Mouse (Mus musculus) hindbrain, embryonic 14.5 days (tissue): ENCODE results near the gene Ctbp1. TPM values are rescaled to one million over a fixed set of nuclear protein-coding genes. Genes with fewer than 3 reads are reported as not detected.
A peak's percentile ranks its signal among the peaks of the same experiment; 100 is the strongest.

ENCODE experiments used
- ATAC-seq: fragments of 200-750 bp; cut with Nextera tagmentation; 2 replicates; pipeline ENCODE4 v1.8.0; 2017; ENCODE audit warnings: moderate number of reproducible peaks, mild to moderate bottlenecking, moderate TSS enrichment, moderate library complexity; ENCODE audit not compliant: low FRiP score
- DNase-seq: peaks from one replicate; pipeline ENCODE4 v3.0.0-alpha.2; 2015; ENCODE audit warnings: low spot score
- H3K27ac ChIP-seq: fragments of 300-500 bp; sonication (generic); 2 replicates; pipeline ENCODE4 v1.5.1; 2014; ENCODE audit warnings: mild to moderate bottlenecking, moderate library complexity
- H3K27me3 ChIP-seq: fragments of 300-500 bp; sonication (generic); 2 replicates; pipeline ENCODE4 v1.6.1; 2014; ENCODE audit warnings: mild to moderate bottlenecking, low read length, mixed read lengths; ENCODE audit not compliant: control insufficient read depth, insufficient read depth
- H3K36me3 ChIP-seq: fragments of 300-500 bp; sonication (generic); replicated peaks from 2 replicates; pipeline ENCODE4 v1.6.1; 2014; ENCODE audit not compliant: control insufficient read depth, insufficient read depth
- H3K4me1 ChIP-seq: fragments of 300-500 bp; sonication (generic); replicated peaks from 2 replicates; pipeline ENCODE4 v1.6.1; 2014; ENCODE audit warnings: antibody characterized with exemption, low read length, mixed read lengths; ENCODE audit not compliant: control insufficient read depth, insufficient read depth
- H3K4me2 ChIP-seq: fragments of 300-500 bp; sonication (generic); replicated peaks from 2 replicates; pipeline ENCODE4 v1.6.1; 2014; ENCODE audit warnings: mild to moderate bottlenecking, moderate library complexity
- H3K4me3 ChIP-seq: fragments of 300-500 bp; sonication (generic); replicated peaks from 2 replicates; pipeline ENCODE4 v1.5.1; 2014; ENCODE audit warnings: mild to moderate bottlenecking, low read length
- H3K9ac ChIP-seq: fragments of 300-500 bp; sonication (generic); 2 replicates; pipeline ENCODE4 v1.6.1; 2014
- H3K9me3 ChIP-seq: fragments of 300-500 bp; sonication (generic); 2 replicates; pipeline ENCODE4 v1.6.1; 2016; ENCODE audit warnings: low read length; ENCODE audit not compliant: control insufficient read depth
- WGBS: fragments of 180-500 bp; shearing (Covaris S2); extraction: QIAGEN DNeasy Blood & Tissue Kit; methylation state at CpG from one replicate; pipeline ENCODE4 v1.1.7; 2014; 5-methylcytosine and 5-hydroxymethylcytosine counted together
- polyA plus RNA-seq: library from polyadenylated mRNA; unstranded; fragments of >200 nt; fragmentation: Nextera tagmentation; extraction: Ambion mirVana; gene quantifications from 2 replicates; pipeline ENCODE4 v1.2.1, GENCODE M21; 2014

The Ctbp1 gene
- polyA plus RNA-seq, 1 experiment from 2014 or later = 498 TPM

DNA sequence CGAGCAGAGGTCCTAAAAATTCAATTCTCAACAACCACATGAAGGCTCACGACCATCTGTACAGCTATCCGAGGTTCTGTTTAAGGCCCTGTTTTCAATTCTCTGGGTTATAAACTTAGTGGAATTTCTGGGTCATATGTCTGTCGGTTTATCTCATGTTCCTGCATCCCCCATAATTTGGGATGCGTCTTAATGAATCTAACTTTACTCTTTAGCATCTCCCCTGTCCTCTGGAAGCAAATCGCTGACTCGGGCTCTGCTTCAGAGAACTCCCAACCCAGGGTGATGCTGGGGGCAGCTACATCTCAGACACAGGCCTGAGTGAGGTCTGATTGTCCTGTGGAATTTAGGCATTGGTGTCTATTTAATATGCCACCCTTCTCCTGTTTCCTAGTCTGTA is 70.5 kb downstream of the Ctbp1 start:
- ATAC-seq (no peak), DNase-seq (no peak)
- Histone ChIP-seq H3K9ac (no peak overlapping the region), H3K9me3 (no peaks in the 10 kb centered on the region), H3K4me3 (no peak overlapping the region), H3K4me1 (no peaks in the 10 kb centered on the region), H3K27me3 (no peaks in the 10 kb centered on the region), H3K36me3 (no peaks in the 10 kb centered on the region), H3K4me2 (no peak overlapping the region), H3K27ac (no peak overlapping the region)
- 82% methylated on average over 7 of the region's 7 CpGs for WGBS

GRCm38 (mm10) chr5:33203691-33204242 is 71.0 kb downstream of the Ctbp1 start:
- 19% methylated on average over 9 of the region's 9 CpGs for WGBS
- DNase-seq (peak; percentile 93), ATAC-seq (peak; percentile 66; the same call in 1 of the 2 replicates)
- Histone ChIP-seq H3K9ac (no peak overlapping the region), H3K4me2 (peak overlapping the region; percentile 35), H3K9me3 (no peaks in the 10 kb centered on the region), H3K27me3 (no peaks in the 10 kb centered on the region), H3K4me1 (no peaks in the 10 kb centered on the region), H3K27ac (no peak overlapping the region), H3K36me3 (no peaks in the 10 kb centered on the region), H3K4me3 (no peak overlapping the region)

- Histone ChIP-seq H3K27ac (no peak overlapping the region), H3K9ac (no peak overlapping the region), H3K4me1 (no peaks in the 10 kb centered on the region), H3K27me3 (no peaks in the 10 kb centered on the region), H3K9me3 (no peaks in the 10 kb centered on the region), H3K4me3 (no peak overlapping the region), H3K4me2 (no peak overlapping the region), H3K36me3 (no peaks in the 10 kb centered on the region)
- ATAC-seq (no peak), DNase-seq (no peak)
- 80% methylated on average over 6 of the region's 6 CpGs for WGBS
These were observed 71.6 kb downstream of the Ctbp1 start for GRCm38 (mm10) chr5:33203171-33203565.

DNA sequence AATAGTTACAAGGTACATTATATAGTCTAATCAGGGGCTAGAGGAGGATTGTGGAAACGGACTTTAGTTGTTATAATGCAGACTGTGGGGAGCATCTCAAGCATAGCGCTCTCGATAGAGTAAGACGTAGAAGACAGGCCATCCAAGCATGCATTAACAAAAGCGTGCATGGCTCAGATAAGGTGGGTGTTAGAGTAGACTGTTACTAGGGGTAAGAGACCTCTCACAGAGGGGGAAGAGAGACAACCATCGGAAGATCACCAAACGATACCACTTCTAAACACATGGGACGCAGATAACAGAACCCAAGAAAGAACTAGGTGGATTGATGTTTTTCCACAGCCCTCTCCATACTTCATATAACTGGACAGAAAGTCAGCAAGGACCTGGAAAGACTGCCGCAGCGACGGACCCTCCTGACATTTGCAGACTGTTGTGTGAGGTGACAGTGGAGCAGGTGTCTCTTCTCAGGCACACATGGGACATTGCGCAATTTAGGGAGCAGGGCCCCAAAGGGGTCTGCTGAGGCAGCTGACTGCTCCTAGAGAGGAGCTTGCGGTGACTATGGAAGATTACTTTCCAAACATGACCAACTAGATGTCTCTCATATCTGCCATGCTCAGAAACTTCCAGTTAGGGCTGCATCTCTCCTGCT is 72.2 kb downstream of the Ctbp1 start:
- ATAC-seq (no peak), DNase-seq (no peak)
- no peak overlapping the region for H3K4me2 ChIP-seq
- no peak overlapping the region for H3K27ac ChIP-seq
- no peaks in the 10 kb centered on the region for H3K4me1 ChIP-seq
- no peaks in the 10 kb centered on the region for H3K36me3 ChIP-seq
- H3K4me3 ChIP-seq = no peak overlapping the region
- no peaks in the 10 kb centered on the region for H3K9me3 ChIP-seq
- 87% methylated on average over 13 of the region's 13 CpGs for WGBS
- H3K9ac ChIP-seq = no peak overlapping the region
- no peaks in the 10 kb centered on the region for H3K27me3 ChIP-seq

GRCm38 (mm10) chr5:33201697-33202096 is 73.1 kb downstream of the Ctbp1 start:
- Histone ChIP-seq H3K9ac (no peak overlapping the region), H3K4me3 (no peak overlapping the region), H3K27ac (no peak overlapping the region), H3K36me3 (no peaks in the 10 kb centered on the region), H3K4me1 (no peaks in the 10 kb centered on the region), H3K27me3 (no peaks in the 10 kb centered on the region), H3K9me3 (no peaks in the 10 kb centered on the region), H3K4me2 (no peak overlapping the region)
- ATAC-seq (no peak), DNase-seq (no peak)
- 70% methylated on average over 13 of the region's 13 CpGs for WGBS

DNA sequence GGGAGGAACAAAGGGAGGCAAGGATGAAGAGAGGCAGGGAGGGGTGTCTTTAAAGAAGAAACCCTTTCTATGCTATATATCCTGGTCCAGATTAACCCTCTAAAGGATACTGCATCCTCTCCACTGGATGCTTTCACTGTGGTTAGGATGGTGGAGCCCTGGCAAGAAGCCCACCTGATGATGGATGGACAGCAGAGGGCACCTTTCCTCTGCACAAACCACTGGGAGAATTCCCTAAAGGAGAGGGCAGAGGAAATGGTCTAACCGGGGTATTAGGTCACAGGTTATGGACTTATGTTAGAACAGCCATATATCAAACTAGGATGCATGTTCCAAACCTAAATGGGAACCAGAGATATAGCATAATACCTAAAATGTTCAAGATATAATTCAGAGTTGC is 74.7 kb downstream of the Ctbp1 start:
- 62% methylated on average over 1 of the region's 1 CpGs for WGBS
- no peak overlapping the region for H3K4me3 ChIP-seq
- no peak overlapping the region for H3K4me2 ChIP-seq
- no peaks in the 10 kb centered on the region for H3K9me3 ChIP-seq
- H3K4me1 ChIP-seq = no peaks in the 10 kb centered on the region
- no peak overlapping the region for H3K27ac ChIP-seq
- no peaks in the 10 kb centered on the region for H3K27me3 ChIP-seq
- ATAC-seq = no peak
- H3K9ac ChIP-seq = no peak overlapping the region
- peak; percentile 14 for DNase-seq
- no peaks in the 10 kb centered on the region for H3K36me3 ChIP-seq

Other genes with a start within 250 kb of the Ctbp1 start
- gene Slc5a1, start 170.8 kb downstream of the Ctbp1 start, polyA plus RNA-seq = 0.04 and 0.13 TPM in 2 replicates
- gene Spon2, start 56.5 kb downstream of the Ctbp1 start, polyA plus RNA-seq = 3.5 and 3.6 TPM in 2 replicates
- 123 and 136 TPM in 2 replicates for gene Maea, start 60.5 kb upstream of the Ctbp1 start, polyA plus RNA-seq
- gene Uvssa, start 103.6 kb upstream of the Ctbp1 start, polyA plus RNA-seq = 5.6 and 8.3 TPM in 2 replicates
- gene Nkx1-1, start 159.0 kb upstream of the Ctbp1 start, polyA plus RNA-seq = 0.80 and 0.96 TPM in 2 replicates